Mouse (Mus musculus) midbrain, embryonic 15.5 days (tissue): ENCODE results near the gene Srsf3. TPM values are rescaled to one million over a fixed set of nuclear protein-coding genes. Genes with fewer than 3 reads are reported as not detected.
"Not testable (repeated sequence)": the region's sequence is repeated elsewhere in the genome, so short reads cannot be mapped to it uniquely, and the experiment has no call there.

Source experiments
- ATAC-seq: fragments of 200-750 bp; cut with Nextera tagmentation; replicated peaks from 2 replicates; pipeline ENCODE4 v1.8.0; 2017; ENCODE audit warnings: moderate TSS enrichment
- H3K27ac ChIP-seq: fragments of 300-500 bp; sonication (generic); 2 replicates; pipeline ENCODE4 v1.5.1; 2015; ENCODE audit warnings: mild to moderate bottlenecking, inconsistent platforms
- H3K27me3 ChIP-seq: fragments of 300-500 bp; sonication (generic); replicated peaks from 2 replicates; pipeline ENCODE4 v1.6.1; 2015; ENCODE audit warnings: inconsistent platforms
- H3K36me3 ChIP-seq: fragments of 300-500 bp; sonication (generic); replicated peaks from 2 replicates; pipeline ENCODE4 v1.6.1; 2015; ENCODE audit warnings: inconsistent platforms
- H3K4me1 ChIP-seq: fragments of 300-500 bp; sonication (generic); 2 replicates; pipeline ENCODE4 v1.6.1; 2015; ENCODE audit warnings: inconsistent platforms
- H3K4me2 ChIP-seq: fragments of 300-500 bp; sonication (generic); 2 replicates; pipeline ENCODE4 v1.6.1; 2015; ENCODE audit warnings: inconsistent platforms, mild to moderate bottlenecking, moderate library complexity
- H3K4me3 ChIP-seq: fragments of 300-500 bp; sonication (generic); 2 replicates; pipeline ENCODE4 v1.5.1; 2015; ENCODE audit warnings: mild to moderate bottlenecking, inconsistent platforms
- H3K9ac ChIP-seq: fragments of 300-500 bp; sonication (generic); 2 replicates; pipeline ENCODE4 v1.6.1; 2015; ENCODE audit warnings: mild to moderate bottlenecking, inconsistent platforms
- H3K9me3 ChIP-seq: fragments of 300-500 bp; sonication (generic); 2 replicates; pipeline ENCODE4 v1.6.1; 2016; ENCODE audit warnings: inconsistent platforms
- WGBS: fragments of 180-500 bp; shearing (Covaris S2); methylation state at CpG from one replicate; pipeline ENCODE4 v1.1.7; 2015; ENCODE audit warnings: mixed read lengths; 5-methylcytosine and 5-hydroxymethylcytosine counted together
- polyA plus RNA-seq: library from polyadenylated mRNA; unstranded; fragments of >200 nt; fragmentation: Nextera tagmentation; extraction: Ambion mirVana; gene quantifications from 2 replicates; pipeline ENCODE4 v1.2.1, GENCODE M21; 2015

The Srsf3 gene
- 429 and 442 TPM in 2 replicates for polyA plus RNA-seq

GRCm38 (mm10) chr17:29032274-29033069 lies at the start of gene Srsf3:
TSS of gene Srsf3 (plus strand) at chr17:29032628.
- Histone ChIP-seq H3K9ac (peak within 1 kb of the TSS; percentile 65), H3K36me3 (peaks cover 12% of the 10 kb centered on the region), H3K4me3 (peak within 1 kb of the TSS; percentile 62), H3K9me3 (no peaks in the 10 kb centered on the region), H3K27ac (peak within 1 kb of the TSS; percentile 93), H3K4me2 (peak within 1 kb of the TSS; percentile 88), H3K4me1 (peaks cover 40% of the 10 kb centered on the region), H3K27me3 (no peaks in the 10 kb centered on the region)
- under 1% methylated on average over 77 of the region's 77 CpGs for WGBS
- peak; percentile 99 for ATAC-seq

- Histone ChIP-seq H3K27ac (no peak overlapping the region), H3K36me3 (peaks cover 65% of the 10 kb centered on the region), H3K9ac (no peak overlapping the region), H3K4me3 (no peak overlapping the region), H3K27me3 (no peaks in the 10 kb centered on the region), H3K9me3 (no peaks in the 10 kb centered on the region), H3K4me1 (no peaks in the 10 kb centered on the region), H3K4me2 (no peak overlapping the region)
- no peak for ATAC-seq
- 91% methylated on average over 1 of the region's 1 CpGs for WGBS
These were observed 47.6 kb upstream of the Srsf3 start for GRCm38 (mm10) chr17:28984724-28985420.

DNA sequence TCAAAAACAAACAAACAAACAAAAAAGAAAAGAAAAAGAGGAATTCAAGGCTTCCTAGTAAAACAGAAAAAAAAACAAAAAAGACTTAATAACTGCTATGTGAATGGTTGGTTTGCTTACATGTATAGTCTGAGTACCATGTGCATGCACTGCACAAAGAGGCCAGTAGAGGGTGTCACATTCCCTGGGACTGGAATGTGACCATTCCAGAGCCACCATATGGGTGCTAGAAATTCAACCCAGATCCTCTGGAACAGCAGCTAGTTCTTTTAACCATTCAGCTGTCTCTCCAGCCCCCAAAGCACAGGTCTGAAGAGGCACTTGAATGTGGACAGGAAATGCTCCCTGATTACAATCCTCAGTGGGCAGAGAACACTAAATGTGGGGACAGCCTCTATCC lies 45.6 kb upstream of the Srsf3 start:
- Histone ChIP-seq H3K9me3 (no peaks in the 10 kb centered on the region), H3K4me3 (no peak overlapping the region), H3K4me1 (no peaks in the 10 kb centered on the region), H3K27me3 (no peaks in the 10 kb centered on the region), H3K36me3 (peaks cover 68% of the 10 kb centered on the region), H3K4me2 (no peak overlapping the region), H3K27ac (no peak overlapping the region), H3K9ac (no peak overlapping the region)
- no peak for ATAC-seq

DNA sequence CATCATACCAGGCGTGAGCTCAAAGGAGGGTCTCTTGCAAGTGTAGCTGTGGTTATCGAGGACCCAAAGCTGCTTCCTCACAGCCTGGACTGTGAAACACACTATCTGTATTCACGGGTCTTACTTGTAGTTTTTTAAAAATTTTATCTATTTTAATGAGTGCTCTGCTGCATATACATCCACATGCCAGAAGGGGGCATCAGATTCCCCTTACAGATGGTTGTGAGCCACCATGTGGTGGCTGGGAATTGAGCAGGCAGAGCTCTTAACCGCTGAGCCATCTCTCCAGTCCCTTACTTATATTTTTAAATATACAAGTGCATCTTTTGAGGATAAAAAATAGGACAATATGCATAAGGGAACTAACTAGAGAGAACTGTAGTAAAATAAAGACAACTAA lies 44.7 kb upstream of the Srsf3 start:
- 67% methylated on average over 4 of the region's 4 CpGs for WGBS
- H3K9me3 ChIP-seq: no peaks in the 10 kb centered on the region
- no peaks in the 10 kb centered on the region for H3K27me3 ChIP-seq
- H3K27ac ChIP-seq: no peak overlapping the region
- no peak overlapping the region for H3K4me3 ChIP-seq
- ATAC-seq: no peak
- H3K36me3 ChIP-seq: peaks cover 59% of the 10 kb centered on the region
- H3K4me2 ChIP-seq: no peak overlapping the region
- no peak overlapping the region for H3K9ac ChIP-seq
- H3K4me1 ChIP-seq: no peaks in the 10 kb centered on the region

GRCm38 (mm10) chr17:28988291-28988690 lies 44.1 kb upstream of the Srsf3 start:
- H3K36me3 ChIP-seq: peaks cover 56% of the 10 kb centered on the region
- WGBS: 92% methylated on average over 4 of the region's 4 CpGs
- H3K4me1 ChIP-seq: no peaks in the 10 kb centered on the region
- ATAC-seq: no peak
- H3K4me2 ChIP-seq: no peak overlapping the region
- H3K9ac ChIP-seq: no peak overlapping the region
- H3K27me3 ChIP-seq: no peaks in the 10 kb centered on the region
- no peak overlapping the region for H3K4me3 ChIP-seq
- no peak overlapping the region for H3K27ac ChIP-seq
- H3K9me3 ChIP-seq: no peaks in the 10 kb centered on the region

GRCm38 (mm10) chr17:28988996-28989395 lies 43.4 kb upstream of the Srsf3 start:
- H3K4me2 ChIP-seq: no peak overlapping the region
- H3K9ac ChIP-seq: no peak overlapping the region
- H3K27me3 ChIP-seq: no peaks in the 10 kb centered on the region
- H3K27ac ChIP-seq: no peak overlapping the region
- no peaks in the 10 kb centered on the region for H3K9me3 ChIP-seq
- ATAC-seq: no peak
- WGBS: 82% methylated on average over 3 of the region's 3 CpGs
- H3K4me1 ChIP-seq: no peaks in the 10 kb centered on the region
- no peak overlapping the region for H3K4me3 ChIP-seq
- peaks cover 49% of the 10 kb centered on the region for H3K36me3 ChIP-seq

DNA sequence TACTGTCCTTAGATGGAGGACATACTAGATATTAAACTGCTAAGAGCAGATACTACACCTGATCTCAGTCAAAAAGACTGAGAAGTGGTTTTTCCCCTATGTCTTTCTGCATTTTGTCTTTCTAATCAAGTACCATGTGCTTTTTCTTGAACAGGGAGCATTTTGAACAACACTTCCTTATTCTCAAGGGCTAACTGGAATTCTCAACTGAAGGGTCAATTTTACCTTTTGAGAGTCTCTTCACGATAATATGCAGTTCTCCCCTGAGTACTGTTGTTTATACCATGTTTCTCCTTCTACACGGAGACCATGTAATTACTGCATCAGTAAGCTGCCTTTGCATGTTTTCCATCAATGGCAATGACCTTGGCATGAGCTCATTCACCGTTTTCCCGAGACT lies 42.4 kb upstream of the Srsf3 start:
- H3K27ac ChIP-seq: no peak overlapping the region
- no peak overlapping the region for H3K9ac ChIP-seq
- ATAC-seq: no peak
- WGBS: 79% methylated on average over 4 of the region's 4 CpGs
- H3K9me3 ChIP-seq: no peaks in the 10 kb centered on the region
- no peaks in the 10 kb centered on the region for H3K27me3 ChIP-seq
- no peak overlapping the region for H3K4me2 ChIP-seq
- H3K4me3 ChIP-seq: no peak overlapping the region
- H3K36me3 ChIP-seq: peaks cover 42% of the 10 kb centered on the region
- H3K4me1 ChIP-seq: no peaks in the 10 kb centered on the region

- 83% methylated on average over 9 of the region's 9 CpGs for WGBS
- H3K9ac ChIP-seq: no peak overlapping the region
- no peaks in the 10 kb centered on the region for H3K27me3 ChIP-seq
- no peaks in the 10 kb centered on the region for H3K4me1 ChIP-seq
- H3K4me3 ChIP-seq: no peak overlapping the region
- H3K27ac ChIP-seq: no peak overlapping the region
- no peak overlapping the region for H3K4me2 ChIP-seq
- no peak for ATAC-seq
- peaks cover 39% of the 10 kb centered on the region for H3K36me3 ChIP-seq
- H3K9me3 ChIP-seq: no peaks in the 10 kb centered on the region
These were observed 41.1 kb upstream of the Srsf3 start for GRCm38 (mm10) chr17:28991286-28991685.

GRCm38 (mm10) chr17:28992105-28992504 lies 40.3 kb upstream of the Srsf3 start:
- Histone ChIP-seq H3K9me3 (no peaks in the 10 kb centered on the region), H3K36me3 (peaks cover 37% of the 10 kb centered on the region), H3K27ac (no peak overlapping the region), H3K4me1 (no peaks in the 10 kb centered on the region), H3K27me3 (no peaks in the 10 kb centered on the region), H3K4me2 (no peak overlapping the region), H3K9ac (no peak overlapping the region), H3K4me3 (no peak overlapping the region)
- WGBS: 72% methylated on average over 7 of the region's 7 CpGs
- ATAC-seq: no peak

GRCm38 (mm10) chr17:28993004-28993403 lies 39.4 kb upstream of the Srsf3 start:
- not testable (repeated sequence) for H3K9me3 ChIP-seq, H3K27ac ChIP-seq, H3K4me2 ChIP-seq, H3K4me3 ChIP-seq, H3K27me3 ChIP-seq, H3K9ac ChIP-seq, ATAC-seq, H3K4me1 ChIP-seq
- WGBS: 100% methylated on average over 1 of the region's 1 CpGs
- H3K36me3 ChIP-seq: peaks cover 35% of the 10 kb centered on the region

DNA sequence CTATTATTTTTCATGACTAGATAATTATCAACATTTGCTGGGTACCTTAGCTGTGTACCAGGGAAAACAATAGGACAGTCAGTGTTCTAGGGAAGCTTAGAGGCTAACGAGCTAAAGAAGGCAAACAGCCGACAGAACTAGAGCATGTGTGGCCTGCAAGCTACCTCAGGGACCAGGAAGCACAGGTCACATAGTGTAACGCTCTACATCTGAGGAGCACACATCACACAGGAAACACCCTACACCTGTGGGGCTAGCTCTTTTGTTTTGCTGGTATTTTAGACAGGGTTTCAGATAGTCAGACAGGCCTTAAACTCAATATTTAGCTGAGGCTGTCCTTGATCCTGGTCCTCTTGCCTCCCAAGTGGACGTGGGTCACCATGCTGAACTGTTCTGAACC lies 37.8 kb upstream of the Srsf3 start:
- no peak overlapping the region for H3K4me3 ChIP-seq
- ATAC-seq: no peak
- H3K36me3 ChIP-seq: peaks cover 36% of the 10 kb centered on the region
- H3K4me2 ChIP-seq: no peak overlapping the region
- H3K9me3 ChIP-seq: no peaks in the 10 kb centered on the region
- no peak overlapping the region for H3K27ac ChIP-seq
- H3K27me3 ChIP-seq: no peaks in the 10 kb centered on the region
- no peaks in the 10 kb centered on the region for H3K4me1 ChIP-seq
- H3K9ac ChIP-seq: no peak overlapping the region
- 92% methylated on average over 4 of the region's 4 CpGs for WGBS

DNA sequence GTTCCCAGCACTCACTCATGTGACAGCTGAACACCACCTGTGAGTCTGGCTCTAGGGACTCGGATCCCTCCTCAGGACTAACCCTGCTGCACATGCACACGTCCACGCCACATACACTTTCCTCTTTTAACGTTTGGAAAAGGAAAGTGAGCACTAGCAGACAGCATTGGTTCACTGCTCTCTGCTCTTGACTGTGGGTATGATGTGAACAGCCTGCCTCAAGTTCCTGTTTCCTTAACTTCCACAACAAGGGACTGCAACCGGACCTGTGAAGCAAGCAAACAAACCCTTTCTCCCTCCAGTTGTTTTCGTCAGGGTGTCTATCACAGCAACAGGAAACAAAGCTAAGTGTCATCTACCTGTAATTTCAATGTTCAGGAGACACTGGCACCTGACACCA lies 32.0 kb upstream of the Srsf3 start:
- Histone ChIP-seq H3K4me3 (no peak overlapping the region), H3K36me3 (peaks cover 22% of the 10 kb centered on the region; the same call in 1 of the 2 replicates), H3K4me2 (no peak overlapping the region), H3K27ac (no peak overlapping the region), H3K4me1 (peaks cover 9% of the 10 kb centered on the region), H3K9me3 (no peaks in the 10 kb centered on the region), H3K9ac (no peak overlapping the region), H3K27me3 (no peaks in the 10 kb centered on the region)
- ATAC-seq: no peak
- WGBS: 91% methylated on average over 6 of the region's 6 CpGs

DNA sequence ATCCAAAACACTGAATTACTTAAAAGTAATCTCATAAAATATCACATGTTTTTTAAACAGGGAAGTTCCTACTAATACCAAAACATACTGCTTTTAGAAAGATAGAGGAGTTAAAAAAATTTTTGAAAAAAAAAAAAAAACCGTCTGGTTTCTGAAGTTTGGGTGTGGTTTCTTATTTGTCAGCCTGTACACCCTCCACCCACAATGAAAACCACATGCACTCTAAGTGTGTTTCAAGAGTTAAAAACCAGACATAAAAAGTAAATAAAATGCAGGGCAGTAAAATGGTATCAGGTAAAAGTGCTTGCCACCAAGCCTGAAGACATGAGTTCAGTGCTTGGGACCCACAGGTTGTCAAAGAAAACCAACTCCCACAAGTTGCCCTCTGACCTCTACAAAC lies 28.7 kb upstream of the Srsf3 start:
- Histone ChIP-seq H3K4me1 (peaks cover 28% of the 10 kb centered on the region), H3K4me3 (no peak overlapping the region), H3K9ac (no peak overlapping the region), H3K27me3 (no peaks in the 10 kb centered on the region), H3K27ac (no peak overlapping the region), H3K36me3 (peaks cover 2% of the 10 kb centered on the region; the same call in 1 of the 2 replicates), H3K9me3 (no peaks in the 10 kb centered on the region), H3K4me2 (no peak overlapping the region)
- no peak for ATAC-seq
- 76% methylated on average over 1 of the region's 1 CpGs for WGBS
